In the genomic region with DNA sequence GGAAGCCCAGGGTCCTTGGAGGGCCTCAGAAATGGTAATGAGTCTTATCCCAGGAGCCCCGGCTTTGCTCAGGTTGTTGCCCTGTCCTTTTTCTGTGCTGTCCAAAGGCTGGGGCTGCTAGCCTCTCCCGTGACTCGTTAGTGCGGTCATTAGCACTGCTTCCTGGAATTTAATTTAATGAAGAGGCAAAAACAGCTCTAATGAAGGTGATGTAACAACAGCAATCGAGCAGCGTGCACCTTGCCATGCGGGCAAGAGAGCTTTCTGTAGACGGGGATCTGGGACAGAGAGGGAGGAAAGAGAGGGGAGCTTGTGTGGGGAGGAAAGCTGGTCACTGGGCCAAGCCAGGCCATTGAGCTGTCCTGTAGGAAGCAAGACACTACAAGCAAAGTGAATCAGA, we compare ENCODE assay signal across 18 mouse cellular contexts. TPM values are rescaled to one million over a fixed set of nuclear protein-coding genes. Genes with fewer than 3 reads are reported as not detected.
DNase-seq lines count a peak whose midpoint lies in the region; ATAC-seq and TF ChIP-seq lines count a peak whose summit lies in the region.
"Had no signal": no experiment of that assay in that cellular context is flagged by ENCODE, and none has a peak within 500 bp of the region (broad histone marks: within the 10 kb centered on the region; RNA-seq: fewer than 3 reads in every experiment).

No protein-coding gene starts in this region.

- H3K9me3 ChIP-seq in heart, embryonic 10.5 days = no peaks in the 10 kb centered on the region
- no peaks in the 10 kb centered on the region for H3K9me3 ChIP-seq in heart, embryonic 11.5 days (replicated peaks; ENCODE audit: control insufficient read depth, low read length)
- H3K9me3 ChIP-seq in midbrain, embryonic 13.5 days = no peaks in the 10 kb centered on the region
- no peaks in the 10 kb centered on the region for H3K9me3 ChIP-seq in midbrain, postnatal 0 days (ENCODE audit: low read length)
- H3K9me3 ChIP-seq in neural tube, embryonic 12.5 days = no peaks in the 10 kb centered on the region

- H3K9ac ChIP-seq in heart, embryonic 11.5 days (ENCODE audit: low read depth, low read length) = no peak overlapping the region
- no peak overlapping the region for H3K9ac ChIP-seq in midbrain, embryonic 13.5 days (replicated peaks)
- H3K9ac ChIP-seq in midbrain, postnatal 0 days (replicated peaks; ENCODE audit: low read length, poor library complexity, severe bottlenecking) = no peak overlapping the region
- no peak overlapping the region for H3K9ac ChIP-seq in neural tube, embryonic 12.5 days

- DNase-seq in heart, embryonic 10.5 days (ENCODE audit: low spot score) = no peak
- DNase-seq in midbrain, postnatal 0 days (ENCODE audit: low spot score) = no peak
- no peak for DNase-seq in thymus, adult 18-20 months
- DNase-seq in spleen, postnatal 10 days (ENCODE audit: low spot score in 2 of 2) = no peak
- DNase-seq: adrenal gland, postnatal 10 days; cerebellum, postnatal 14 days; gastrocnemius, postnatal 10 days; heart, postnatal 36 days; kidney, postnatal 10 days; layer of hippocampus, adult 9-11 months; lung, adult 2 months; lung, postnatal 4 days; thymus, adult 2 months had no signal

- peaks cover 33% of the 10 kb centered on the region for H3K4me1 ChIP-seq in heart, embryonic 10.5 days
- H3K4me1 ChIP-seq in heart, embryonic 11.5 days (ENCODE audit: control insufficient read depth, insufficient read depth, low read length) = peaks cover 9% of the 10 kb centered on the region
- peaks cover 49% of the 10 kb centered on the region for H3K4me1 ChIP-seq in midbrain, embryonic 13.5 days (replicated peaks)
- peaks cover 7% of the 10 kb centered on the region; the same call in 1 of the 2 replicates for H3K4me1 ChIP-seq in midbrain, postnatal 0 days (ENCODE audit: insufficient read depth, low read length)
- peaks cover 6% of the 10 kb centered on the region for H3K4me1 ChIP-seq in brown adipose tissue, adult 24 weeks (ENCODE audit: control insufficient read depth, insufficient read depth, insufficient read length, low read length)
- peaks cover 20% of the 10 kb centered on the region for H3K4me1 ChIP-seq in neural tube, embryonic 12.5 days

- no peak overlapping the region for H3K4me3 ChIP-seq in heart, embryonic 10.5 days
- no peak overlapping the region for H3K4me3 ChIP-seq in heart, embryonic 11.5 days (ENCODE audit: low read depth, low read length)
- no peak overlapping the region for H3K4me3 ChIP-seq in midbrain, embryonic 13.5 days (replicated peaks)
- no peak overlapping the region for H3K4me3 ChIP-seq in midbrain, postnatal 0 days (ENCODE audit: low read depth, low read length)
- no peak overlapping the region for H3K4me3 ChIP-seq in brown adipose tissue, adult 24 weeks (ENCODE audit: insufficient read depth, low read depth, low read length)
- no peak overlapping the region for H3K4me3 ChIP-seq in neural tube, embryonic 12.5 days

- WGBS in heart, embryonic 10.5 days = 59% methylated on average over 8 of the region's 8 CpGs
- WGBS in heart, embryonic 11.5 days (ENCODE audit: insufficient replicate concordance) = 57% methylated on average over 8 of the region's 8 CpGs
- 36% methylated on average over 8 of the region's 8 CpGs for WGBS in midbrain, embryonic 13.5 days
- WGBS in midbrain, postnatal 0 days = 39% methylated on average over 8 of the region's 8 CpGs
- 25% methylated on average over 8 of the region's 8 CpGs for WGBS in neural tube, embryonic 12.5 days

- H3K27ac ChIP-seq in heart, embryonic 10.5 days = peak overlapping the region; percentile 56; the same call in 1 of the 2 replicates
- no peak overlapping the region for H3K27ac ChIP-seq in heart, embryonic 11.5 days (ENCODE audit: low read depth, low read length)
- peak overlapping the region; percentile 21; the same call in 1 of the 2 replicates for H3K27ac ChIP-seq in midbrain, embryonic 13.5 days
- no peak overlapping the region for H3K27ac ChIP-seq in midbrain, postnatal 0 days (ENCODE audit: low read depth, low read length)
- H3K27ac ChIP-seq in brown adipose tissue, adult 24 weeks (replicated peaks; ENCODE audit: low read depth, low read length) = peak overlapping the region; percentile 72; the same call in 1 of the 2 replicates
- 0 out of 2 replicates have a peak overlapping the region, but pooled peaks have one; percentile 2 for H3K27ac ChIP-seq in neural tube, embryonic 12.5 days

- ATAC-seq in heart, embryonic 11.5 days (replicated peaks; ENCODE audit: insufficient number of reproducible peaks, low FRiP score, low TSS enrichment) = no peak
- ATAC-seq in midbrain, embryonic 13.5 days = no peak
- ATAC-seq in midbrain, postnatal 0 days (ENCODE audit: low FRiP score) = no peak
- ATAC-seq in neural tube, embryonic 12.5 days (ENCODE audit: low FRiP score, low read depth) = no peak
- ATAC-seq: inflammation-experienced regulatory T-cells, adult 6 months had no signal

- H3K36me3 ChIP-seq in heart, embryonic 10.5 days = no peaks in the 10 kb centered on the region
- H3K36me3 ChIP-seq in heart, embryonic 11.5 days (ENCODE audit: control insufficient read depth, insufficient read depth, low read length) = no peaks in the 10 kb centered on the region
- no peaks in the 10 kb centered on the region for H3K36me3 ChIP-seq in midbrain, embryonic 13.5 days
- H3K36me3 ChIP-seq in midbrain, postnatal 0 days (ENCODE audit: insufficient read depth, low read length) = no peaks in the 10 kb centered on the region
- no peaks in the 10 kb centered on the region for H3K36me3 ChIP-seq in neural tube, embryonic 12.5 days

- H3K4me2 ChIP-seq in heart, embryonic 11.5 days = no peak overlapping the region
- H3K4me2 ChIP-seq in midbrain, embryonic 13.5 days (replicated peaks) = no peak overlapping the region
- H3K4me2 ChIP-seq in midbrain, postnatal 0 days (ENCODE audit: low read depth, low read length, poor library complexity, severe bottlenecking) = no peak overlapping the region
- H3K4me2 ChIP-seq in neural tube, embryonic 12.5 days (replicated peaks) = no peak overlapping the region

- no peak for TF ChIP-seq CTCF in midbrain, postnatal 0 days (IDR thresholded peaks at IDR 0.05)

- H3K27me3 ChIP-seq in heart, embryonic 10.5 days (ENCODE audit: insufficient read depth, poor library complexity, severe bottlenecking) = peaks cover 5% of the 10 kb centered on the region; the same call in 1 of the 2 replicates
- no peaks in the 10 kb centered on the region for H3K27me3 ChIP-seq in heart, embryonic 11.5 days (ENCODE audit: control insufficient read depth, insufficient read depth, low read length)
- H3K27me3 ChIP-seq in midbrain, embryonic 13.5 days = no peaks in the 10 kb centered on the region
- H3K27me3 ChIP-seq in midbrain, postnatal 0 days (ENCODE audit: insufficient read depth, low read length) = no peaks in the 10 kb centered on the region
- H3K27me3 ChIP-seq in neural tube, embryonic 12.5 days (replicated peaks) = no peaks in the 10 kb centered on the region

RNA-seq across cellular contexts. Expression of gene Gnai2, which starts 6.5 kb away (rescaled TPM):
- 359 and 404 TPM in 2 replicates for polyA plus RNA-seq in heart, embryonic 10.5 days (2016; fragmentation: Nextera tagmentation; extraction: Ambion mirVana)
- polyA plus RNA-seq in heart, embryonic 11.5 days (2014; fragmentation: Nextera tagmentation; extraction: Ambion mirVana) = 308 and 316 TPM in 2 replicates
- polyA plus RNA-seq in midbrain, embryonic 13.5 days (2015; fragmentation: Nextera tagmentation; extraction: Ambion mirVana) = 399 and 416 TPM in 2 replicates
- total RNA-seq in midbrain, postnatal 0 days (2014; rRNA removed) = 224 and 241 TPM in 2 replicates
- 260 and 264 TPM in 2 replicates for polyA plus RNA-seq in midbrain, postnatal 0 days (2015; fragmentation: Nextera tagmentation; extraction: Ambion mirVana)
- 87.2 and 112 TPM in 2 replicates for polyA plus RNA-seq in brown adipose tissue, adult 24 weeks (2012; ENCODE audit: insufficient read depth, insufficient read length, missing spikeins)
- 465 and 488 TPM in 2 replicates for polyA plus RNA-seq in neural tube, embryonic 12.5 days (2016; fragmentation: Nextera tagmentation; extraction: Ambion mirVana)

RNA-seq across cellular contexts. Expression of gene Slc38a3, which starts 27.7 kb away (rescaled TPM):
- 4.2 and 4.5 TPM in 2 replicates for polyA plus RNA-seq in heart, embryonic 10.5 days (2016; fragmentation: Nextera tagmentation; extraction: Ambion mirVana)
- 2.8 and 3.3 TPM in 2 replicates for polyA plus RNA-seq in heart, embryonic 11.5 days (2014; fragmentation: Nextera tagmentation; extraction: Ambion mirVana)
- polyA plus RNA-seq in midbrain, embryonic 13.5 days (2015; fragmentation: Nextera tagmentation; extraction: Ambion mirVana) = 18.7 and 22.0 TPM in 2 replicates
- total RNA-seq in midbrain, postnatal 0 days (2014; rRNA removed) = 70.0 and 94.5 TPM in 2 replicates
- 37.6 and 44.6 TPM in 2 replicates for polyA plus RNA-seq in midbrain, postnatal 0 days (2015; fragmentation: Nextera tagmentation; extraction: Ambion mirVana)
- 0.83 and 3.3 TPM in 2 replicates for polyA plus RNA-seq in brown adipose tissue, adult 24 weeks (2012; ENCODE audit: insufficient read depth, insufficient read length, missing spikeins)
- polyA plus RNA-seq in neural tube, embryonic 12.5 days (2016; fragmentation: Nextera tagmentation; extraction: Ambion mirVana) = 12.8 and 14.1 TPM in 2 replicates
- polyA plus RNA-seq: inflammation-experienced regulatory T-cells, adult 6 months had no signal

RNA-seq across cellular contexts. Expression of gene Sema3b, which starts 32.6 kb away (rescaled TPM):
- 4.9 and 8.2 TPM in 2 replicates for polyA plus RNA-seq in heart, embryonic 10.5 days (2016; fragmentation: Nextera tagmentation; extraction: Ambion mirVana)
- 5.1 and 5.3 TPM in 2 replicates for polyA plus RNA-seq in heart, embryonic 11.5 days (2014; fragmentation: Nextera tagmentation; extraction: Ambion mirVana)
- 2.3 and 2.7 TPM in 2 replicates for polyA plus RNA-seq in midbrain, embryonic 13.5 days (2015; fragmentation: Nextera tagmentation; extraction: Ambion mirVana)
- total RNA-seq in midbrain, postnatal 0 days (2014; rRNA removed) = 5.7 and 16.7 TPM in 2 replicates
- 4.0 and 5.1 TPM in 2 replicates for polyA plus RNA-seq in midbrain, postnatal 0 days (2015; fragmentation: Nextera tagmentation; extraction: Ambion mirVana)
- 3.3 and 3.8 TPM in 2 replicates for polyA plus RNA-seq in brown adipose tissue, adult 24 weeks (2012; ENCODE audit: insufficient read depth, insufficient read length, missing spikeins)
- 4.7 and 4.8 TPM in 2 replicates for polyA plus RNA-seq in neural tube, embryonic 12.5 days (2016; fragmentation: Nextera tagmentation; extraction: Ambion mirVana)
- polyA plus RNA-seq: inflammation-experienced regulatory T-cells, adult 6 months had no signal

RNA-seq across cellular contexts. Expression of gene Gnat1, which starts 37.8 kb away (rescaled TPM):
- 1.2 and 3.2 TPM in 2 replicates for polyA plus RNA-seq in heart, embryonic 10.5 days (2016; fragmentation: Nextera tagmentation; extraction: Ambion mirVana)
- 0.42 and 1.2 TPM in 2 replicates for polyA plus RNA-seq in heart, embryonic 11.5 days (2014; fragmentation: Nextera tagmentation; extraction: Ambion mirVana)
- polyA plus RNA-seq in midbrain, embryonic 13.5 days (2015; fragmentation: Nextera tagmentation; extraction: Ambion mirVana) = 2.4 and 2.7 TPM in 2 replicates
- 0.52 and 0.55 TPM in 2 replicates for total RNA-seq in midbrain, postnatal 0 days (2014; rRNA removed)
- 2.3 and 2.6 TPM in 2 replicates for polyA plus RNA-seq in midbrain, postnatal 0 days (2015; fragmentation: Nextera tagmentation; extraction: Ambion mirVana)
- polyA plus RNA-seq in brown adipose tissue, adult 24 weeks (2012; ENCODE audit: insufficient read depth, insufficient read length, missing spikeins) = not detected in 2 replicates
- polyA plus RNA-seq in neural tube, embryonic 12.5 days (2016; fragmentation: Nextera tagmentation; extraction: Ambion mirVana) = 1.3 and 2.3 TPM in 2 replicates
- total RNA-seq: gastrocnemius, postnatal 10 days; heart, postnatal 36 days had no signal

RNA-seq across cellular contexts. Expression of gene Ifrd2, which starts 54.2 kb away (rescaled TPM):
- 58.0 and 62.8 TPM in 2 replicates for polyA plus RNA-seq in heart, embryonic 10.5 days (2016; fragmentation: Nextera tagmentation; extraction: Ambion mirVana)
- 57.5 and 59.1 TPM in 2 replicates for polyA plus RNA-seq in heart, embryonic 11.5 days (2014; fragmentation: Nextera tagmentation; extraction: Ambion mirVana)
- polyA plus RNA-seq in midbrain, embryonic 13.5 days (2015; fragmentation: Nextera tagmentation; extraction: Ambion mirVana) = 13.5 and 14.7 TPM in 2 replicates
- 8.4 and 8.9 TPM in 2 replicates for total RNA-seq in midbrain, postnatal 0 days (2014; rRNA removed)
- polyA plus RNA-seq in midbrain, postnatal 0 days (2015; fragmentation: Nextera tagmentation; extraction: Ambion mirVana) = 6.5 and 7.5 TPM in 2 replicates
- polyA plus RNA-seq in brown adipose tissue, adult 24 weeks (2012; ENCODE audit: insufficient read depth, insufficient read length, missing spikeins) = 21.6 and 23.7 TPM in 2 replicates
- 20.6 and 23.3 TPM in 2 replicates for polyA plus RNA-seq in neural tube, embryonic 12.5 days (2016; fragmentation: Nextera tagmentation; extraction: Ambion mirVana)

Comparison
In these comparisons a context has a peak if more than half of its experiments do, and no peak if none do; other contexts are left out.
1. H3K27ac ChIP-seq: peak in heart, embryonic 10.5 days (single experiment), midbrain, embryonic 13.5 days (single experiment), brown adipose tissue, adult 24 weeks (single experiment) and neural tube, embryonic 12.5 days (single experiment); none in heart, embryonic 11.5 days (single experiment) and midbrain, postnatal 0 days (single experiment).